Mouse (Mus musculus) kidney, adult 2 months (tissue): Measurements from ENCODE around the gene Nr0b2. TPM values are rescaled to one million over a fixed set of nuclear protein-coding genes. Genes with fewer than 3 reads are reported as not detected.
"Not testable (repeated sequence)": the region's sequence is repeated elsewhere in the genome, so short reads cannot be mapped to it uniquely, and the experiment has no call there.

Source experiments
- DNase-seq: peaks from one replicate; pipeline ENCODE4 v3.0.0; 2021
- H3K27ac ChIP-seq: fragments of 200-500 bp; 2 replicates; pipeline ENCODE4 v1.5.1; 2012; ENCODE audit warnings: low read depth, low read length, control low read depth, inconsistent platforms; ENCODE audit not compliant: insufficient read depth
- H3K27me3 ChIP-seq: fragments of 200-500 bp; replicated peaks from 2 replicates; pipeline ENCODE4 v1.6.1; 2012; ENCODE audit warnings: mild to moderate bottlenecking, moderate library complexity, low read length, inconsistent platforms; ENCODE audit not compliant: control insufficient read depth, insufficient read depth
- H3K36me3 ChIP-seq: fragments of 200-500 bp; 2 replicates; pipeline ENCODE4 v1.6.1; 2012; ENCODE audit warnings: mild to moderate bottlenecking, moderate library complexity, low read length, inconsistent platforms; ENCODE audit not compliant: control insufficient read depth, insufficient read depth
- H3K4me1 ChIP-seq: fragments of 200-500 bp; 2 replicates; pipeline ENCODE4 v1.6.1; 2011; ENCODE audit warnings: low read length; ENCODE audit not compliant: control insufficient read depth, insufficient read depth
- H3K4me3 ChIP-seq: fragments of 200-500 bp; 2 replicates; pipeline ENCODE4 v1.5.1; 2011; ENCODE audit warnings: mild to moderate bottlenecking, low read depth, low read length, control low read depth; ENCODE audit not compliant: insufficient read depth
- CTCF ChIP-seq: fragments of 200-500 bp; conservative IDR thresholded peaks from 2 replicates; pipeline ENCODE4 v1.5.1; 2011; ENCODE audit warnings: low read depth, mild to moderate bottlenecking, control low read depth, low read length, moderate library complexity, mixed read lengths; ENCODE audit not compliant: insufficient read depth, insufficient read length
- POLR2A ChIP-seq: fragments of 200-500 bp; IDR thresholded peaks from one replicate; pipeline ENCODE4 v1.6.1; 2011; ENCODE audit warnings: low read depth, low read length, control low read depth
- WGBS: fragments of 180-500 bp; shearing (Covaris S2); methylation state at CpG from one replicate; pipeline ENCODE4 v1.1.7; 2018; 5-methylcytosine and 5-hydroxymethylcytosine counted together
- polyA plus RNA-seq: library from polyadenylated mRNA; depleted of rRNA; stranded (reverse); fragments of >200 nt; gene quantifications from 2 replicates; pipeline ENCODE4 v1.2.3, GENCODE M21; 2012; rRNA removed

Nr0b2 gene
- 6.0 and 6.8 TPM in 2 replicates for polyA plus RNA-seq

GRCm38 (mm10) chr4:133552768-133553447 lies at the start of gene Nr0b2:
Gene Nr0b2 (plus strand): TSS chr4:133553376.
- peak; percentile 38 for DNase-seq
- TF ChIP-seq POLR2A (no peak), CTCF (no peak)
- peaks cover 7% of the 10 kb centered on the region; the same call in 1 of the 2 replicates for H3K4me1 ChIP-seq
- H3K27me3 ChIP-seq, result no peaks in the 10 kb centered on the region
- H3K27ac ChIP-seq, result peak within 1 kb of the TSS; percentile 78
- peak within 1 kb of the TSS; percentile 43 for H3K4me3 ChIP-seq
- 37% methylated on average over 10 of the region's 10 CpGs for WGBS
- H3K36me3 ChIP-seq, result no peaks in the 10 kb centered on the region

GRCm38 (mm10) chr4:133504300-133504699 lies 48.9 kb upstream of the Nr0b2 start:
- H3K4me3 ChIP-seq, result no peak overlapping the region
- TF ChIP-seq CTCF, result no peak
- WGBS, result 30% methylated on average over 5 of the region's 5 CpGs
- no peaks in the 10 kb centered on the region for H3K4me1 ChIP-seq
- no peaks in the 10 kb centered on the region for H3K36me3 ChIP-seq
- no peaks in the 10 kb centered on the region for H3K27me3 ChIP-seq
- no peak for DNase-seq
- H3K27ac ChIP-seq, result no peak overlapping the region

GRCm38 (mm10) chr4:133504755-133505485 lies 48.3 kb upstream of the Nr0b2 start:
- TF ChIP-seq POLR2A, result no peak
- no peak for TF ChIP-seq CTCF
- Histone ChIP-seq H3K27ac (no peak overlapping the region), H3K27me3 (no peaks in the 10 kb centered on the region), H3K4me3 (no peak overlapping the region), H3K36me3 (no peaks in the 10 kb centered on the region), H3K4me1 (no peaks in the 10 kb centered on the region)
- no peak for DNase-seq
- 56% methylated on average over 9 of the region's 9 CpGs for WGBS

- TF ChIP-seq CTCF (no peak), POLR2A (no peak)
- no peak for DNase-seq
- no peak overlapping the region for H3K27ac ChIP-seq
- no peak overlapping the region for H3K4me3 ChIP-seq
- 81% methylated on average over 5 of the region's 5 CpGs for WGBS
- no peaks in the 10 kb centered on the region for H3K4me1 ChIP-seq
- H3K27me3 ChIP-seq, result no peaks in the 10 kb centered on the region
- no peaks in the 10 kb centered on the region for H3K36me3 ChIP-seq
Measured at GRCm38 (mm10) chr4:133506573-133506972, 46.6 kb upstream of the Nr0b2 start.

GRCm38 (mm10) chr4:133508990-133509389 lies 44.2 kb upstream of the Nr0b2 start:
- H3K27ac ChIP-seq, result no peak overlapping the region
- H3K27me3 ChIP-seq, result no peaks in the 10 kb centered on the region
- TF ChIP-seq CTCF (no peak), POLR2A (no peak)
- no peaks in the 10 kb centered on the region; the same call in 1 of the 2 replicates for H3K4me1 ChIP-seq
- no peaks in the 10 kb centered on the region for H3K36me3 ChIP-seq
- DNase-seq, result no peak
- H3K4me3 ChIP-seq, result no peak overlapping the region
- WGBS, result 81% methylated on average over 7 of the region's 7 CpGs

- no peak overlapping the region for H3K4me3 ChIP-seq
- DNase-seq, result no peak
- no peak overlapping the region for H3K27ac ChIP-seq
- no peaks in the 10 kb centered on the region for H3K27me3 ChIP-seq
- WGBS, result 89% methylated on average over 5 of the region's 5 CpGs
- no peaks in the 10 kb centered on the region for H3K36me3 ChIP-seq
- TF ChIP-seq CTCF (no peak), POLR2A (no peak)
- no peaks in the 10 kb centered on the region; the same call in 1 of the 2 replicates for H3K4me1 ChIP-seq
Measured at GRCm38 (mm10) chr4:133511050-133511449, 42.1 kb upstream of the Nr0b2 start.

- not testable (repeated sequence) for H3K36me3 ChIP-seq, H3K4me3 ChIP-seq, H3K27me3 ChIP-seq, H3K4me1 ChIP-seq
- peak; percentile 68 for DNase-seq
- H3K27ac ChIP-seq, result peak overlapping the region; percentile 66; the same call in 1 of the 2 replicates
- WGBS, result 35% methylated on average over 5 of the region's 5 CpGs
Measured at GRCm38 (mm10) chr4:133512511-133512910, 40.7 kb upstream of the Nr0b2 start.
